Mouse (Mus musculus): ENCODE data around the gene Pld5.

- TF ChIP-seq CTCF (IDR thresholded peaks at IDR 0.05; ENCODE audit: borderline replicate concordance, extremely low read depth, insufficient read depth, insufficient read length) (no peak), POLR2A (IDR thresholded peaks at IDR 0.05; ENCODE audit: borderline replicate concordance, extremely low read depth, insufficient read depth, insufficient read length, poor library complexity, severe bottlenecking) (no peak)
Measured at GRCm38 (mm10) chr1:175946718-175947315, 328.3 kb downstream of the Pld5 start.

Measured in brain, embryonic 14.5 days (tissue).